Comparison of ENCODE assay signal across 24 mouse cellular contexts in the genomic region with DNA sequence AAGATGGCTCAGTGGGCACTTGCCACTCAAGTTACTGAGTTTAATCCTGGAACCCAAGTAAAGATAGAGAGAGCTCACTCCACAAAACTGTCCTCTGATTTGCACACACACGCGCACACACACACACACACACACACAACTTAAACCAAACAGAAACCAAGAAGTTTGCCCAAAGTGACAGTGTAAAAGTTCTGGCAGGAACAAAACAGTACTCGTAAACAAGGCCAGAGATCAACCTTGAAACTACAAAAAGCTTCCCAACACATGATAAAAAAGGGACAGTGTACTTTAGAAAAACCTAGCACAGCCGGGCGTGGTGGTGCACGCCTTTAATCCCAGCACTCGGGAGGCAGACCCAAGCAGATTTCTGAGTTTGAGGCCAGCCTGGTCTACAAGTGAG. TPM values are rescaled to one million over a fixed set of nuclear protein-coding genes. Genes with fewer than 3 reads are reported as not detected.
"Had no signal": no experiment of that assay in that cellular context is flagged by ENCODE, and none has a peak within 500 bp of the region (broad histone marks: within the 10 kb centered on the region; RNA-seq: fewer than 3 reads in every experiment).

No protein-coding gene starts in this region.

- H3K27ac ChIP-seq: heart, embryonic 13.5 days; heart, embryonic 15.5 days; hindbrain, embryonic 13.5 days; hindbrain, embryonic 15.5 days; hindbrain, postnatal 0 days; limb, embryonic 10.5 days; limb, embryonic 12.5 days; liver, embryonic 13.5 days; liver, embryonic 15.5 days had no signal

- DNase-seq: gastrocnemius, postnatal 14 days; gastrocnemius, postnatal 36 days; heart, adult 18-20 months; heart, postnatal 14 days; heart, postnatal 36 days; kidney, adult 11 months; kidney, adult 8-10 months; kidney, postnatal 10 days; kidney, postnatal 25 days; kidney, postnatal 4 days; layer of hippocampus, adult 9-11 months; layer of hippocampus, postnatal 36 days; liver; liver, embryonic 13.5 days had no signal

- H3K4me3 ChIP-seq: heart, embryonic 13.5 days; heart, embryonic 15.5 days; hindbrain, embryonic 13.5 days; hindbrain, embryonic 15.5 days; limb, embryonic 10.5 days; limb, embryonic 12.5 days; liver, embryonic 13.5 days; liver, embryonic 15.5 days had no signal

- H3K9ac ChIP-seq: heart, embryonic 13.5 days; heart, embryonic 15.5 days; hindbrain, embryonic 13.5 days; hindbrain, embryonic 15.5 days; limb, embryonic 12.5 days; liver, embryonic 13.5 days; liver, embryonic 15.5 days had no signal

- H3K27me3 ChIP-seq: heart, embryonic 13.5 days; heart, embryonic 15.5 days; hindbrain, embryonic 13.5 days; hindbrain, embryonic 15.5 days; limb, embryonic 12.5 days; liver, embryonic 13.5 days; liver, embryonic 15.5 days had no signal

- H3K4me2 ChIP-seq: heart, embryonic 11.5 days; heart, embryonic 13.5 days; heart, embryonic 15.5 days; hindbrain, embryonic 13.5 days; limb, embryonic 12.5 days; liver, embryonic 13.5 days had no signal

- H3K9me3 ChIP-seq: heart, embryonic 13.5 days; heart, embryonic 15.5 days; hindbrain, embryonic 13.5 days; hindbrain, embryonic 15.5 days; limb, embryonic 10.5 days; limb, embryonic 12.5 days; liver, embryonic 13.5 days; liver, embryonic 15.5 days had no signal

RNA-seq across cellular contexts. Expression of gene Cpe, which starts 35.3 kb away (rescaled TPM):
- total RNA-seq: hematopoietic stem cell, adult 5-6 weeks had no signal
